Mouse (Mus musculus) midbrain, embryonic 12.5 days (tissue): ENCODE results near the gene Gm12355. TPM values are rescaled to one million over a fixed set of nuclear protein-coding genes. Genes with fewer than 3 reads are reported as not detected.

ENCODE experiments used
- polyA plus RNA-seq: library from polyadenylated mRNA; unstranded; fragments of >200 nt; fragmentation: Nextera tagmentation; extraction: Ambion mirVana; gene quantifications from 2 replicates; pipeline ENCODE4 v1.2.1, GENCODE M21; 2016

Gene Gm12355
- polyA plus RNA-seq, 1 experiment from 2014 or later = 0.68 TPM

Other genes starting within 250 kb of the Gm12355 start
- gene Tcap, start 241.8 kb downstream of the Gm12355 start, polyA plus RNA-seq = 0.19 and 0.33 TPM in 2 replicates
- gene Pnmt, start 239.2 kb downstream of the Gm12355 start, polyA plus RNA-seq = 0.15 TPM in 1 of 2 replicates, not detected in the other
- 9.0 and 9.3 TPM in 2 replicates for gene Pgap3, start 225.2 kb downstream of the Gm12355 start, polyA plus RNA-seq
- 14.9 and 17.4 TPM in 2 replicates for gene Erbb2, start 213.2 kb downstream of the Gm12355 start, polyA plus RNA-seq
- 158 and 163 TPM in 2 replicates for gene Mien1, start 186.7 kb downstream of the Gm12355 start, polyA plus RNA-seq
- gene Grb7, start 179.3 kb downstream of the Gm12355 start, polyA plus RNA-seq = 0.43 and 0.75 TPM in 2 replicates
- 0.27 TPM in 1 of 2 replicates, not detected in the other for gene Ikzf3, start 79.6 kb downstream of the Gm12355 start, polyA plus RNA-seq
- gene Zpbp2, start 74.6 kb downstream of the Gm12355 start, polyA plus RNA-seq = 0.37 TPM in 1 of 2 replicates, not detected in the other
- 67.1 and 73.1 TPM in 2 replicates for gene Ormdl3, start 38.3 kb downstream of the Gm12355 start, polyA plus RNA-seq
- gene Lrrc3c, start 27.4 kb downstream of the Gm12355 start, polyA plus RNA-seq = not detected in 2 replicates
- not detected in 2 replicates for gene Gsdma3, start 699 bp upstream of the Gm12355 start, polyA plus RNA-seq
- not detected in 2 replicates for gene Gsdma2, start 21.1 kb upstream of the Gm12355 start, polyA plus RNA-seq
- not detected in 2 replicates for gene Gsdma, start 38.7 kb upstream of the Gm12355 start, polyA plus RNA-seq
- gene Psmd3, start 56.9 kb upstream of the Gm12355 start, polyA plus RNA-seq = 234 and 244 TPM in 2 replicates
- not detected in 2 replicates for gene Csf3, start 75.6 kb upstream of the Gm12355 start, polyA plus RNA-seq
- 96.5 and 97.7 TPM in 2 replicates for gene Med24, start 103.8 kb upstream of the Gm12355 start, polyA plus RNA-seq
- 45.3 and 47.6 TPM in 2 replicates for gene Thra, start 115.0 kb upstream of the Gm12355 start, polyA plus RNA-seq
- 1.2 and 1.5 TPM in 2 replicates for gene Nr1d1, start 149.7 kb upstream of the Gm12355 start, polyA plus RNA-seq
- gene Msl1, start 169.9 kb upstream of the Gm12355 start, polyA plus RNA-seq = 38.6 and 42.4 TPM in 2 replicates
- 65.5 and 74.2 TPM in 2 replicates for gene Casc3, start 179.2 kb upstream of the Gm12355 start, polyA plus RNA-seq
- gene Rapgefl1, start 211.1 kb upstream of the Gm12355 start, polyA plus RNA-seq = 3.0 and 3.1 TPM in 2 replicates
- gene Wipf2, start 238.0 kb upstream of the Gm12355 start, polyA plus RNA-seq = 4.9 TPM in 2 replicates